Mouse (Mus musculus) kidney, adult 18-20 months (tissue): ENCODE data around the gene Lpcat4.
"Not testable (repeated sequence)": the region's sequence is repeated elsewhere in the genome, so short reads cannot be mapped to it uniquely, and the experiment has no call there.

Experiments
- DNase-seq: peaks from one replicate; pipeline ENCODE4 v3.0.0; 2021

Lpcat4 gene

DNA sequence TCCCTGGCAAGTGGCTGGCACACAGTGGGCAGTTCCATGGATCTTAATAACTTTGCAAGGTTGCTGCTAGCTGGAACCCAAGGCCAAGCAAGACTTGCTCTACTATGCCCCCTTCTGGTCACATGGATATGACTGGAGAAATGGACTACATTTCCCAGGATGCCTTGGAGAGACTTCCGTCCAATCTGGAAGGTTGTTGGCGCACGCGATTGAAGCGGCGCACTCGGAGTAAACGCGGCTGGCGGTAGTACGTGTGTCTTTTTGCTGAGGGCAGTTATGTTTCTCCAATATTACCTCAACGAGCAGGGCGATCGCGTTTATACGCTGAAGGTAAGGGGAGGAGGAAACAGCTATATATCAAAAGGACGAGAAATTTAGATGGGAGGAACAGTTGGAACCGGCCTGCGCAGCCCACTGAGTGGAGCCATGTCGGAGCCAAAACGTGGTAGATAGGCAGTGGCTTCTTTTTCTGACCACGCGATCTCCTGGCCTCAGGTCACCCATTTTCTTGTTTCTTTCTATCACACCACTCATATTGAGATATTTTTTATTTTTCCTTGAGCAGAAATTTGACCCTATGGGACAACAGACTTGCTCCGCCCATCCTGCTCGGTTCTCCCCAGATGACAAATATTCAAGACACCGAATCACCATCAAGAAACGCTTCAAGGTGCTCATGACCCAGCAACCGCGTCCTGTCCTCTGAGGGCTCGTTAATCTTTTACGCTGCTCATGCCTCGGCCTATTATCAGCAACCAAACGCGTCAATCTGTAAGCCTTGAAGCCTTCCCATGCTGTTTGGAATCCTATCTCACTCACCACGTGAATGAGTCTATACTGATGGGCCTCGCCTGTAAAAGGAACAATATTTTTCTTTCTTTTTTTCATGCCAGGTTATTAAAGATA lies 22.7 kb downstream of the Lpcat4 start, which contains the start of gene Nop10:
Gene Nop10, plus strand, starts transcription at position 179 of the 906 bp plus-strand sequence.
- peak; percentile 85 for DNase-seq

DNA sequence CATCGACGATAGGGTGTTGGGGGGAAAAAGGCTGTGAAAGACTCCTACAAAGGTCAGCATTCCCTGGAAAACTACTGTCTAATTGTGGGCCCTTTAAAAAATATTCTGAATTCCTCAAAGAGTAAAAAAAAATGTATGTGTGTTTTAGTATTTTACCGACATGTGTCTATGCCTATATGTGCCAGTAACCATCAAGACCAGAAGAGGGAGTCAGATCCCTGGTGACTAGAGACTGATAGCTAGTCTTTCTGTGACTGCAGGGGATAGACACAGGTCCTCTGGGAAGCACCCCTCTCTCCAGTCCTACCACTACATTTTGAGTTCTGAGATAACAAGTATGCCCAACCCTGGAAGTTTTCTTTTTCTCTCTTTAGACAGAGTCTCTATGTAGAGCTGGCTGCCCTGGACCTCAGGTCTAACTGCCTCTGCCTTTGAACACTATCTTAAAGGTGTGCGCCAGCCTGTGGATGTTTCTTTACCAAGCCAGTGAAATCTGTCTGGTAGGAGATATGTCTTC lies 23.6 kb downstream of the Lpcat4 start:
- no peak for DNase-seq

DNA sequence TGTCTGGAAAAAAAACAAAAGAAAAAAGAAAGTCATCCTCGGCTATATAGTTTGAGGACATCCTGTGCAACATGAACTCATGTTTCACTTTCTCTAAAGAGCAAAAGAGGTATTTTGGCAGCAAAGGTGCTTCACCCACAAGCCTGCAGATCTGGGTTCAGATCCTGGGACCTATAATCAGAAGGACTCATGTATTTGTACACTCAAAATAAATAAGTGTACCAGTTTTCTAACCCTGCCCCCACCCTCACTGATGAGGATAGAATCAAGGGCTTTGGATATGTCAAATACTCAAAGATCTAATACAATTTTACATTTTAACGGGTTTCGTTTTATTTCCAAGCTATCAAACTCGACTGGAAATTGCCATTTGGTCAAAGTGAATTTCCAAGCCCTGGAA lies 25.1 kb downstream of the Lpcat4 start:
- DNase-seq = no peak

DNA sequence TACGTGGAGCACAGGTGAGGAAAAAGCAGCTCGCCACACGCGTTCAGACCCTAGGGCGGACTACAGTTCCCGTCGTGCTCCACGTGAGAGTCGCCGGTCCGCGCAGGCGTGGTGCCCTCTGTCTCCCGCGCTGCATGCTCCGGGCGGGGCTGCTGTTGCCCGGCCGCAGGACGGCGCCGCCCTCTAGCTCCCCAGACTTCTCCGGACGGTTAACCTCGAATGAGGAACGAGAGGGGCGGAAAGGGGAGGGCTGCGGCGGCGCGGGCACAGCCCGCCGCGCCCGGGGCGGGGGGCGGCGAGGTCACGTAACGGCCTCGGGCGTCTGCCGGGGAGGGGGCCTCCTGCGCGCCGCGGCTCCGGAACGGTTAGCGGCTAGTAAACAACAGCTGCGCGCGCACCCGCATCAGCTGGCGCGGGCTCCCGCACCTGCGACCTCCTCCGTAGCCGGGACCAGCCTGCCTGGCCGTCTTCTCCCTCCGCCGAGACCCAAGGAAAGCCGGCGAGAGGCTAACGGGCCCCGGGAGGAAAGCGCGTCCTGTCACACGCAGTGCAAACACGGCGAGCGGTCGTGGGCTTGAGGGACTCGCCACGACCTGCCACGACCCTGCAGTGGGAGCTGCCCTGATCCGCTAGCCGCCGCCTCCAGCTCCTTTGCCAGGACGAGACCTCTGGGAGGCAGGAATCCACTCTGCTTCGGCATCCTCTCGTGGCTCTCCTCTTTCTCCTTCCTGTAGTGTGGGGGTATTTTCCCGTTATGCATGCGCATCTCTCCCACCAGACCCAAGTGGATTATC lies 26.4 kb downstream of the Lpcat4 start, which contains the start of gene Slc12a6:
Gene Slc12a6, plus strand, starts transcription at position 378 of the 794 bp plus-strand sequence.
- peak; percentile 92 for DNase-seq

DNA sequence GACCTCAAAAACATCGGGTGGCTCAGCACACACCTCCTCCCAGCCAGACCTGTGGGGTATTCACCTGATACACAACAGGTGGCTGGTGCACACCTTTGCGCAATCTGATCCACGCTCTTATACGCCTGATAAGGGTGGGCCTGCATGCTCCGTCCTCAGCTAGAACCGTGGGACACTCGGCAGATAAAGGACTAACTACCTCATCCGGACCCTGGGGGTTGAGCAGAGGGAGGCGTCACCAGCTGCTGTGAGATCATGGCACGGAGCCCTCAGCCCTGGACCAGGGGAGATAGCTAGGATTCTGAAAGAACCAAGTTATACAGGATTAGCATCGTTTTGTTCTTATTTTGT lies 26.9 kb downstream of the Lpcat4 start, which contains the start of gene Gm21985:
Gene Gm21985, plus strand, starts transcription at position 73 of the 351 bp plus-strand sequence.
- DNase-seq = peak; percentile 57

DNA sequence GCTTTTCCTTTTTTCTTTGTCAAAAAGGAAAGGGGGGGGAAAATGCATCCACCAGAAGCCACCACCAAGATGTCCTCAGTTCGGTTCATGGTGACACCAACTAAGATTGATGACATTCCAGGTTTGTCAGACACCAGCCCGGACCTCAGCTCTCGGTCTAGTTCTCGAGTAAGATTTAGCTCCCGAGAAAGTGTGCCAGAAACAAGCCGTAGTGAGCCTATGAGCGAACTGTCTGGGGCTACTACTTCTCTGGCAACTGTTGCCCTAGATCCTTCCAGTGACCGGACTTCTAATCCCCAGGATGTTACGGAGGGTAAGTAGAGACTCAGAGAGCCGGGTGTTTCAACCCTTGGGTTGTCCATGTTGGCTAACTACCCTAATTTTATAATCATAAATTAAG lies 27.5 kb downstream of the Lpcat4 start:
- peak; percentile 20 for DNase-seq

DNA sequence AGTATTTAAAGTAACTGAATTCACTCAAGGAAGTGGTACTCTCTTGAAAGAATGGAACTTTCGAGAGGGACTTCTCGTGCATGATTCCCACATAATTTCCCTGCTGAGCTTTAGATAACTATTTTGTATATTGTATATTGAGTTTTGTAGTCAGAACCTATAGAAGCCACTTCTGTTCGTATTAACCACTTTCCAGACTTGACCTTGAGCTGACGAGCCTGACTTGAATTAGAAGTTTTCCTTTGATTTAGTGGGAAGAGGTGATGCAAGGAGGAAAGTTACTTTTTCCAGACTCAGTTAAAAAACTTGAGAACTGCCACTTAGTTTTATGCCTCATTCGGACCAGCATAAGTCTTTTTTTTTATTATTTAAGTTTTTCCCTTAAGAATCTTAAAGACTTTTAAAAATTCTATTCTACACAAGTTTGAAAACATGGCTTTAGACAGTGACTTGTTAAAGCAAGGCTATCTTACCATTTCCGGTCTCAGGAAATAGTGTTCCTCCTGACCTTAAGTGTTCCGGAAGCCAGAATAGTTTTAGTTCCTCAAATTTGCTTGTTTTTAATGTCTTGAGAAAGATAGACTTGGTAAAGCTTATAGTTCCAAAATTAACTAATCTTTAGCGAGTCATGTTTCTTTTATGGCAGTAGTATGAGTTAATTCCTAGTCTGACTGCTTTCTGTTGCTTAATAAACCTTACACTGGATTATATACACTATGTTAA lies 28.4 kb downstream of the Lpcat4 start:
- no peak for DNase-seq

DNA sequence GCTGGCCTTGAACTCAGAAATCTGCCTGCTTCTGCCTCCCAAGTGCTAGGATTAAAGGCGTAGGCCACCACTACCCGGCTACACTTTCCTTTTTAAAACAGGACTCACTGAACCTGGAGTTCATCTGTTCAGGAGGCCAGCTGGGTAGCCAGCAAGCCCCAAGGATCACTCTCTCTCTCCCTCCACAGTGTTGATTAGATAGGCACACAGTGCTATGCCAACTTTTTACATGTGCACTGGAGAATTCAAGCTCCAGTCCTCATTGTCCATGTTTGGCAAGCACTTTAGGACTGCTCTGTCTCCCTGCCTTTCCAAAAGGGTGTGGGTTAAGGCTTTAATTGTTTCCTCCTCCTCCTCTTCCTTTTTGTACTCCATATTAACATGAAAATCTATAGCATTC lies 30.7 kb downstream of the Lpcat4 start:
- no peak for DNase-seq

DNA sequence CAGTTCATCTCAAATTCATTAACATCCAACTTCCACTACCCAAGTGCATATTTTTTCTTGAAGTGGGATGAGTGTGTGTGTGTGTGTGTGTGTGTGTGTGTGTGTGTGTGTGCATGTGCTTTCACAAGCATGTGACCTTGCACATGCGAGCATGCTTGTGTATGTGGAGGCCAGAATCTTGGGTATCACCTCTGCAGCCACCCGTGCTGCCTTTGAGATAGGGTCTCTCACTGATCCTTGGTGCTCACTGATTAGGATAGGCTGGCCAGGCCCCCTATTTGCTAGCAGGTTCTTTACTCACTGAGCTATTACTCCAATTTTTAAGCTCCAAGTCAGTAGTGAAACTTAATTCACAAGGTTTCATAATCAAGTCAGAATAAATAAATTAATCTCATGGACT lies 33.6 kb downstream of the Lpcat4 start:
- DNase-seq = no peak

DNA sequence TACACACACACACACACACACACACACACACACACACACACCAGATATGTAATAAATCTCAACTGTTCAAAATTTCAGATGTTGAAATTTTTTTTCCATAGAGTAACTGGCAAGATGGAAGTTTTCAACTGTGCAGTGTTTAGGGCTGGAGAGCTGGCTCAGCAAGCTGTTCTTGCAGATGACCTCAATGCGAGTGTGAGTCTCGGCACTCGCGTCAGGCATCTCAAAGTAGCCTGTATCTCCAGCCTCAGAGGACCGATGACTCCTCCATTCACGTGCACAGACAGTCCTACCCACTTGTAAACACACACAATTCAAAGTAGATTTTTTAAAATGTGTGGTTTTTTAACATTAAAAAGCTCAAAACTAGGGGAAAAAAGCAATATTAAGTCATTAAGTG lies 34.2 kb downstream of the Lpcat4 start:
- no peak for DNase-seq

DNA sequence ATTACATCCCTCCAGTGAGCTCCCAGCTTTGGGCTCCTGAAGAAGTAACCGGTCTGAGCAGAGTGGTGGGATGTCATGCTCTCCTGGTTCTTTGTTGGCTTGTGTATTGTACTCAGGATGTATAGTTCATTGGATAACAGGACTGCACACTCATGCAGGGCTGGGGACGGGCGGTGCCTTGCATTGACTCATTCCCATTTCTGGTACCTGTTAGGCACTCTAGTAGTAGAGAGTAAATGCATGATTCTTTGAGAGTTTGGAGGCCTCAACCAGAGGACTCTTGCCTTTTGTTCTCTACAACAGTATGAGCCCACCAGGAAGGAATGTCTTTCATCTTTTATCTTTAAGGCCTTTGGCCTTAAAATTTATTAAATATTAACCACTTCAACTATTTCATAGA lies 37.6 kb downstream of the Lpcat4 start:
- no peak for DNase-seq

DNA sequence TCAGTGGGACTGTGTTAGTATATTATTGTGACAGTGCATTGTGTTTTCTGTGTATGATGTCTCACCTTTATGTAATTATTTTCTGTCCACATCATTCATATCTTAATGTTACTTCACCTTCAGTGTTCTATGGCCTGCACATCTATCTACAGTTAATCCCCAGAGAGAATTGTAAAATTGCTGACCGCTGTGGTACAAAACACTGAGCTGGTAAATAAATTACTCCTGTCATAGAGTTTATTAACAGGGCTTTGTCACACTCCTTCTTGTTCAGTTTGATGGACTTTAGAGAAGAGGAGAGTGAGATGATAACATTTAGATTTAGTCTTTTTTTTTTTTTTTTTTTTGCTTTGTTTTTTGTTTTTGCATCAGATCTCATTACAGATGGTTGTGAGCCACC lies 43.6 kb downstream of the Lpcat4 start:
- no peak for DNase-seq

DNA sequence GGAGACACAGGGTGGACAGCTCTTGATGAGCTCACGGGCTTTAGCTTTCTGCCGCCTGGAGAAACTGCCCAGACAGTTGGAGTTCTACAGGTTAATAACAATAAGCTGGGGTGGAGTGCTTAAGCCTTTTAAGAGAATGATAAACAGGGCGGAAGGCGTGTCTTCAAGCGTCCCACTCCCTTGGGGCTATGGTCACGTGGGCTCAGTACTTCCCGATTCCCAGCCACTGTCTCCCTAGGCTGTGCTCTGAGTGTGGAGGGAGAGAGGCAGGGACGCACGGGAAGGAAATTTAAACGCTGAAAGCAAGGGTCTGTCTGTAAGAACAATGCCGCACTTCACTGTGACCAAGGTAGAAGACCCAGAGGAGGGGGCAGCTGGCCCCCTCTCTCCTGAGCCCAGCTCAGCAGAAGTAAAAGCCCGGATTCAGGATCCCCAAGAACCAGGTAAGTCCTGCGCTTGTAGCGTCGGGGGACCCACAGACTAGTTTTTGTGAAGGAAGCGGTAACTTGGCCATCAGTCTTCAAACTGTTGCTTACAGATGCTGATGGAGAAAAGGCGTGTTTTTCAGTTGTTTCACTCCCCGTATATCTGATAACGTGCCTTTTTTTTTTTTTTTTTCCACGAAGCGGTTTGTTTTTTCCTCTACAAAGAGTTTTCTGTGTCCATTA lies 45.2 kb downstream of the Lpcat4 start:
- DNase-seq = peak; percentile 79

DNA sequence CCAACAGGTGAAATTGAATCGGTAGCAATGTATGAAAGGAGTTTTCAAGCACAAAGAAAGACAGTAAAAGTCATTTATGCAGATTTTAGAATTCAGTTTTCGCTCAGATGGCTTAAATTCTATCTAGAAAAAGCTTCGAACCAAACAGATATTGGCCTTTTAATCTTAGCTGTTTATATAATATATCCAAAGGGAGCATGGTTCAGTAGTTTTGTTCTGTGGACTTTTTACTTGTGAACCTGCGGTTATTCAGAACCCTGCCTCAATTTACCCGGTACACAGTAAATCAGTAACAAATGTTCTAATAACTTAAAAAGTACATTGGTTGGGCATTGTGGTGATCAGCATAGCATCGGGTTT lies 45.7 kb downstream of the Lpcat4 start:
- DNase-seq = no peak

DNA sequence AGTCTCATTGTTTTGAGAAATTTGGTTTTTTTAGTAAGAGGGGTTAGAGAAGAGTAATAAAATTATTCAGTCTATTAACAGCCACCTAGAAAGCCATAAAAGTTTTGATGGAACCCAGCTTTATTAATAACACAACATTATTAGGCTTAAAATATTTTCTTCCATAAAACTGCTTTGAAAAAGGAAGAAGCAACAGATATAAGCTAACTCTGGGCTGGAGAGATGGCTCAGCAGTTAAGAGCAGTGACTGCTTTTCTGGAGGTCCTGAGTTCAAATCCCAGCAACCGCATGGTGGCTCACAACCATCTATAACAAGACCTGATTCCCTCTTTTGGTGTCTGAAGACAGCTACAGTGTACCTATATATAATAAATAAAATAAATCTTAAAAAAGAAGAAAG lies 46.8 kb downstream of the Lpcat4 start:
- DNase-seq = not testable (repeated sequence)

DNA sequence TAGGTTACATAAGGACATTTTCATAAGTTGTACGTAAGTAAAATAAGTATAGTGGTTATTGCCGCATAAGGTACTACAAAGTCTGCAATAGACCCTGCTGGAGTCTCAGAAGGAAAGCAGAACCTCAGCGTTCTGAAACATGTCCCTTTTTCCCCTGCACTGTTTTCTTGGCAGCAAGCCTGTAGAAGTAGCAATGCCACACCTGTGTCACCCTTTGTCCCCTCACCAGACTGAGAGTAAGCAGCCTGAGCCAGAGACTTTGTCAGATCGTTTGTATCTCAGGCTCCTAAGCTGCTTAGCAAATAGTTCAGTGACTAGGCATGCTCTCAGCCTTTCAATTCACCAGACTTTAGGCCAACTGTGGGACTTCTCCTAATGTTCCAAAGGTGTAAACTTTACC lies 47.8 kb downstream of the Lpcat4 start:
- DNase-seq = peak; percentile 18

DNA sequence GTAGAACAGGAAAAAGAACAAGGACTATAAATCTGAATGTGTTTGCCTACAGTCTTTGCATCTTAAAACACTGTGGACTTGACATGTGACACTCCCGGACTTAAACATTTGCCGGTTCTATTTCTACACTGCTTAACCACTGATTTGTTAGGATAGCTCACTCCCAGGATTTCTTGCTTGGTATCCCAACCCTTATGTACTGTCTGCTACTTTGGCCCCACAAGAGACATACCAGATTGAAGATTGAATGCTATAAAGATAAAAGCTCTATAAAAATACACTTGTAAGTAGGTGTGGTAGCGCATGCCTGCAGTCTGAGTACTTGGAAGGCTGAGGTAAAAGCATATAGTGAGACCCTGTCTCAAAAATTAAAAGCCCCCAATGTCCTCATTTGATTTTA lies 50.2 kb downstream of the Lpcat4 start:
- DNase-seq = no peak

DNA sequence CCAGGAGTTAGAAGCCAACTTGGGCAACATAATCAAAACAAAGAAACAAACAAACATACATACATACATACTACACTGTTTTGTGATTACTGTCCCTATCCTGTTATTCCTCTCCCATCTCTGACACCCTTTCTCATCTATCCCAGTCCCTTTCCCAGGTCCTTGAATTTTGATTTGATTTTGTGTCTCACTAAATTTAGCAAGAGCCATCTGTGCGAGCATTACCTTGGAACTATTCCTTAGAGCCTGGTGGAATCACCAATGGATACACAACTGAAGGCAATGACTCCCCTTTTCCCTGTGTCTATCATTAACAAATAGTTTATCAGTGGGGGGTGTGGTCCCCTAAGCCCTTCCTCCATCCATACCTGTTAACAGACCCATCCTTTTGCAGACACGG lies 53.6 kb downstream of the Lpcat4 start:
- no peak for DNase-seq

DNA sequence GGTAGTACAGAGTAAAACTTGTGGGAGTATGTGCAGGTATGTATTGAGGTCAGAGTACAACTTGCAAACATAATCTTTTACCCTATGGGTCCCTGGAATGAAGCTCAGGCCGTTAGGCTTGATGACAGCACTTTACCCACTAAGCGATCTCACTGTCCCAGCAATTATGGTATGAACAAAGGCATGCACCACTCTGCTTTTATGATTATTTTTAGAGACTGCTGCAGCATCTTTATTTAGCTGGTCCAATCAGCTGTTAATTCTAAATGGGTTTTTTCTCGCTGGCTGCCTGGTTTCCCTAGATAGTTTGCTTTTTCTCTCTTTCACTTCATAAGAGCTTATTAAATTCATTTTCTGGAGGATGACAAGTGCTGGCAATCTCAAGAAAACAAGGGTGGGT lies 56.9 kb downstream of the Lpcat4 start:
- DNase-seq = no peak
